Mouse (Mus musculus): ENCODE measurements around the gene Castor2.

Gene Castor2

DNA sequence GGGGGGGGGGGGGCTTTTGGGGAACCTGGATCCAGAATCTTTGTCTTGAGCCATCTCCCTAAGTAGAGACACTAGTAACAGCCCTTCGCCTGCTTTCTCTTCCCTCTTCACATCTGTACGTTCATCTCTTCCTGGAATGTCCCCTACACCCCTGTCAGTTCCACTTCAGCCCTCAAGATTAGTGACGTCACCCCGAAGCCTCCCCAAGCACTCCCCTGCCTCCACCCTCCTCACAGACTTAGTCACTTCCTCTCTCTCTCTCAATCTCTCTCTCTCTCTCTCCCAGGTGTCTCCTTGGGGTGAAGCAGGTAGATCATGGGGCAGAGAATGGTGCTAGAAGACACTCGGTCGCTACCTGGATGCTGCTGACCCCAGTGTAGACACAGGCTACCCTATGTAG is 3.2 kb downstream of the Castor2 start:
- peak; percentile 64 for DNase-seq (ENCODE audit: low read depth)

DNA sequence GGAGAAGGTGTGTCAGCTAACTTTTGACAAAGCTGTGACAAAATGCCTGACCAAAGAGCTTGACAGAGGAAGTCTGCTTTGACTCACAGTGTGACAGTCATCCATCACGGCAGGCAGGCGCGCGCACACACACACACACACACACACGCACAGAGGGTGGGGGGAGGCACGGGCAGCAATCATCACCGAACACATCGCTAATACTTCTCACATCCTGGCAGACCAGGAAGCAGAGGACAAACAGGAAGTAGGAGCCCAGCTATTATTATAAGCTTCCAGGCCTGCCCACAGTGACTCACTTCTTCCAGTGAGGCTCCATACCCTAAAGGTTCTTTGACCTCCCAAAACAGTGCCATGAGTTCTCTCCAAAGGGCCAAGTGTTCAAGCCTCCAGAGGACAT is 6.3 kb downstream of the Castor2 start:
- peak; percentile 43 for DNase-seq (ENCODE audit: low read depth)

DNA sequence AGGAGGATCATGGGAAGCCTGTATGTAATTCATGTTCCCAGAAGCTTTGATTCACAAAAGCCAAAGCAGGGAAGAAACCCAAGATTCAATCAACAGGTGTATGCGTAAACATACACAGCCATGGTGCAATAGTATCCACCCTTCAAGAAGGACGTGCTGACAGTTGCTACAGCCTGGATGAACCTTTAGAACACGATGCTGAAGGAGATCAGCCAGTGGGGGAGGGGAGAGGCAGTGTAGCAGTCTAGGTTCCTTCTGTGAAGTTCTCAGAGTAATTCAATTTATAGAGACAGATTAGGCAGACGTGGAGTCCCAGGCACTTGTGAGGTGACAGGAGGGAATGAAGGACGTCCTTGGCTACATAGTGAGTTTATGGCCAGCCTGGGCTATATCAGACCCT is 15.5 kb downstream of the Castor2 start:
- no peak for DNase-seq (ENCODE audit: low read depth)

DNA sequence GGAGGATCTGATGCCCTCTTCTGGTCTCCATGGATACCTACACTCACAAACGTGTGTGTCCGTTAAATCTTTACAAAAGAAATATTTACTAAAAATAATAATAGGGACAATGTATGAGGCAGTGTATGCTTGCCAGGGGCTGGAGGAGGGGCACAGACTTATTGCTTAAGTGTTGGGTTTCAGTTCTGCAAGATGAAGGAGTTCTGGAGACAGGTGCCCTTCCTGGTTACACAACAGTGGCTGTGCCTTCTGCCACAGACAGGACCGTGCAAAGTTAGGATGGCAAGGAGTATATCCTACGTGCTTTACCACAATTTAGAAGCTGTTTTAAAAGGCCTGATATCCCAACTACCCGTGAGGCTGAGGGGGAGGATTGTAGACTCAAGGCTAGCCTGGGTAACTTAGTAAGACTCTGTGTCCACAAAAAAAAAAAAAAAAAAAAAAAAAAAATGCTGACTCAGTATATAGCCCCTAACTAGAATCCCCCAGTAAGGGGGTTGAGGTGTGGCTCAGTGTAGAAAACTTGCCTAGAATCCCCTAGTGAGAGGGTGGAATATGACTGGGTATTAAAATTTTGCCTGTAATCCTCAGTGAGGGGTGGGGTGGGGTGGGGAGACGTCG is 16.2 kb downstream of the Castor2 start:
- DNase-seq (ENCODE audit: low read depth): no peak

DNA sequence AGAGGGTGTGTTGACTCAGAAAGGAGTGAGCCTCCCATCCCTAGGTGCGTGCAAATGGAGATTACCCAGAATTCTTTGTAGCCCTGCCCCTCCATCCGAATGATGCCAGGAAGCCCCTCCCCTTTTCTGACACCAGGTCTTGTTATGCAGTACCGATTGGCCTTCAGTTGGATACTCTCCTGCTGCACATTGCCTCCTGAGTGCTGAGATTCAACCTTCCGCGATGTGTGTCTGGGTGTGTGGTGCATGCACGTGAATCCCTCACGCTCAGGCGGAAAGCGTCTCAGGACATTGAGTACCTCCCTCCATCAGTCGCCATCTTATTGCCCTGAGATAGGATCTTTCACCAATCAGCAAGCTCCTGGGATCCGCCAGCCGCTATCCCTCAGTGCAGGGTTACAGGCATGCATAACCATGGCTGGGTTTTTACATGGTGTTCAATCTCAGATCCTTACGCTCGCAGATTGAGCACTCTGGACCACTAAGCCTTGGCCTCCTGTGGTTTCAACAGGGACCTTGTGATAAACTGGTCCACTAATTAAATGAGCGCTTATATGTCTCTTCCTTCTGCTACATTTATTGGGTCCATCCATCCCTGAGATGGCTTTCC is 19.4 kb downstream of the Castor2 start:
- no peak for DNase-seq (ENCODE audit: low read depth)

DNA sequence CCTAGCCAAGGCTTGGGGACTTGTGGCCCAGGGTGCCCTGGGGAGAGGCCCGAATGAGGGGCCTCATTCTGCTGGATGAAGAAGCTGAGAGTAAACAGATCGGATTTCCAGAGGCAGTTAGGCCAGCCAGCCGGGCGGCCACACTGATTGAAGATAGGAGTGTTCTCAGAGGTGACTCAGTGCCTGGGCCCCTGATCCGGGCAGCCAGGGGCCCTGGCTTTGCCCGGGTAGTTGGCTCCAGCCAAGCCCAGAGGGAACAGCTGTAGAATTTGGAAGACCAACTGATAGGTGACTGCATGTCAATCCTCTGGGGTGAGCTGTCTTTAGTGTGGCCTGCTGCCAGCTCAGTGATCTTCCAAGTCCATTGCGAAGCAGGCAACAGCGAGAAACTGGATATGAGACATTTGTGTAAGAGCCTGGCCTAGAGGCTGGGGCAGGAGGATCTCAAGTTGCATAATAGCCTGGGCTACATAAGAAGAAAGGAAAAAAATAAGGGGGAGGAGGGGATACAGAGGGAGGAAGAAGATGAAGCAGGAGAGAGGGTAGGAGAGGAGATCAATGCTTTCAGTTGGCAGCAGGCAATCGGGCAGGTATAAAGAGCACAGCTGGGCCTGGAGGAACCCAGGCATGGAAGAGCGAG is 20.1 kb downstream of the Castor2 start:
- DNase-seq (ENCODE audit: low read depth): no peak

DNA sequence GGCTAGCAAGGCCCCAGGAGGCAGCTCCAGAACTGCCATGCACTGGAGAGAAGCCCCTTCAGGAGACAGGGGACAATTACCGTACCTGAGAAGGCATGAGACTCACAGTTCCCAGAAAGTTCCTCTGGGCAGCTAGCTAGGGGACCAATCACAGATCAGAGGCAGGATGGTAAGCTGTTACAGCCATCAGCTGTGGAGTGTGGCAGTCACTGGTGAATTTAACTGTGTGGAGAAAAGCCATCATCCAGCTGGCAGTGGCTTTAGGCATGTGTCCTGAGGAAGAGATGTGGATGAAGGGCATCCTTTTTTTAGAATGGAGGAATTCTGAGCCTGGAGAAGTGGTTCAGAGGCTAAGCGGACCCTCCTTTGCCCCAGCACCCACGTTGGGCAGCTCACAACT is 20.6 kb downstream of the Castor2 start:
- DNase-seq (ENCODE audit: low read depth): no peak

DNA sequence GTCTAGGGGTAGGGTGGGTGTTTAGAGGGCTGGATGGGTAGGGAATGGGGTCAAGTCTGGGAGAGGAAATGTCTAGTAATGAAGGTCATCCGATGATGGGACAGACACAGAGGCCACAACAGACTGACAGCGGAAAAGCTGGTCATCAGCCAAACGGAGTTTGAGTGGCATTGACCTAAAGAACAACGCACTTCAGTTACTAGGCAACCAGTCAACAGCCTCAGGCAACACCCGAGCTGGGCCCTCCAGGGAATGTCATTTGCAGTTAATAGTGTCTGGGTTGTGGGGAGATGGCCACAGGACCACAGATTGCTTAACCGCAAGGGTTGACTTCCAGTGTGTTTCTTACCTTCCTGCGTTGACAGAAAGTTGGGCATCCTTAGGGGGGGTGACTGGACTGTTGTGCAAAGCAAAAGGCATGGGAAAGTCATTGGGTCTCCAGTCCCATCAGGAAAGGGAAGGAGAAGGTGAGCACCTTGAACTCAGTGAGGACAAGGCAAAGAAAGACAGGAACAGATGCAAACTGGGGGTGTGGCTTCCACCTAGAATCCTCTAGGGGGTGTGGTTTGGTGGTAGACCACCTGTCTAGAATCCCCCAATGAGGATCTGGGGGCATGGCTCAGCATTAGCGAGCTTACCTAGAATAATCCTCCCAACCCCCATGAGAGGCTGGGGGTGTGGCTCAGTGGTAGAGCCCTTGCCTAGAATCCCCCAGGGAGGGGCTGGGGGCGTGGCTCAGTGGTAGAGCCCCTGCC is 21.8 kb downstream of the Castor2 start:
- DNase-seq (ENCODE audit: low read depth): no peak

DNA sequence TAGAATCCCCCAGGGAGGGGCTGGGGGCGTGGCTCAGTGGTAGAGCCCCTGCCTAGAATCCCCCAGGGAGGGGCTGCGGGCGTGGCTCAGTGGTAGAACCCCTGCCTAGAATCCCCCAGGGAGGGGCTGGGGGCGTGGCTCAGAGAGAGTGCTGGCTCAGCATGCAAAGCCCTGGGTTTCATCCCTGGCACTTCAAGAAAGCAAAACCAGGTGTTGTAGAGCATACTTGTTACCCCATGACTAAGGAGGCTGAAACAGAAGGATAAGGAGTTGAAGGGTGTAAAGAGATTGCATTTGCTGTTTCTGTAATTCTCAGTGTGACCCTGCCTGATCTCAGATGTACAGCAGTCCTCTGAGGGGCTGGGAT is 22.4 kb downstream of the Castor2 start:
- DNase-seq (ENCODE audit: low read depth): no peak

DNA sequence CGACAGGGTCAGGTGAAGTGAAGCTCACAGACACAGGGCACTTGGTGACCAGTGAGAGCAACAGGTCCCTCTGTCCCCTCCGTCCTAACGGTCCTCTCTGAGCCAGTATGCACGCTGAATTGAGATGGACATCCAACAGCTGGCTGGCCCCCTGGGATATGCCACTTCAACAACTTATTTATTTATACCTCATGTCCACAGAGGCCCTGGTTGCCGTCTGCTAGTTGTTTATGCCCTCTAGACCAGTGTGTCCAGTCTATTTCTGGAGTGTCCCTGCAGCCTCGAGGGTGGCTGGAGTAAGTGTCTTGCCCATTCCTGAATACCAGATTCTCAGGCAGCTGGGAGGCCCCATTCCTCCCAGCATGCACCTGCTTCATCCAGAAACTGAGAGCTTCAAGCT is 24.3 kb downstream of the Castor2 start:
- no peak for DNase-seq (ENCODE audit: low read depth)

DNA sequence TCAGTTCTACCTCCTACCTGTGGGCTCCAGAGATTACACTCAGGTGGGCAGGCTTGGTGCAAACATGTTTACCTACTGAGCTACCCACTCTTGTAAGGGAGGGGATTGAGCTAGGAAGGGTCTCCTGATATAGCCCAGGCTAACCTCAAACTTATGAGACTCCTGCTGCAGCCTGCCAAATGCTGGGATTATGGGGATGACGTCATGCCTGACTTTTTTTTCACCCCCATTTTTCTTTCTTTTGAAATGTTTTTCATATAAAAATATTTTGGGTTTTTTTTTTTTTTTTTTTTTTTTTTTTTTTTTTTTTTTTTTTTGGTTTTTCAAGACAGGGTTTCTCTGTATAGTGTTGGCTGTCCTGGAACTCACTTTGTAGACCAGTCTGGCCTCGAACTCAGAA is 26.7 kb downstream of the Castor2 start:
- no peak for DNase-seq (ENCODE audit: low read depth)

DNA sequence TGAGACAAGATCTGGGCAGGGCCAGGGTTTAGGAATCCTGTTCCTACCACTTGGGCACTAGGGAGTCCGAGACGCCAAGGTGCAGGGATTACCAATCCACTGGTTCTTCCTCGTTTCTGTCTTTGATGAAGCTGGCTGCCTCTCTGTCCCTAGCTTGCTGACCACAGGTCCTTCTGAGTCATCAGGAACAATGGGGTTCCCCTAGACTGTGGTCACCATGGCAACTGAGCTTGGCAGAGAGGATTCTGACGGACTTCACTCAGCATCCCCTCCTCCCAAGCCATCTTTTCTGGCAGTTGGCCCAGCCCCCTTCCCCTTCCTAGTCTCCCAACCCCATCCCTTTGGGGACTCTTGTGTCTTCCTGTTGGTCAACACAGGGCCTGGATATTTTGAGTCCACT is 32.1 kb downstream of the Castor2 start:
- no peak for DNase-seq (ENCODE audit: low read depth)

DNA sequence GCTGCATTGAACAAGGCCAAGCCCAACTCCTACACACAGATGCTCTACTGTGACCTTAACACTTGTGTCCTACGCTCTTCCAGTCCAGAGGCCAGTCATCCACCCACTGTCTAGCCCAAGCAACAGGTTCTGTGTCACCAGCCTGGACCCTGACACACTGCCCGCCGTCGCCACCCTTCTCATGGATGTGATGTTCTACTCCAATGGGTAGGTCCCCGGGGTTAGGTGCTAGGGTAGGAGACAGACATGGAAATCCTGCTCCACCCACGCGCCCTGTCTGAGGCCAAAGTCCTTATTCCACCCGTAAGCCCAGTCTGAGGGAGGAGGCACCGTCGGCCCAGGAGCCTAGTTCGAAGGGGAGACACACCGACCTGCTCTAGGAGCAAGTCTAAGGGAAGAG is 36.5 kb downstream of the Castor2 start:
- no peak for DNase-seq (ENCODE audit: low read depth)

DNA sequence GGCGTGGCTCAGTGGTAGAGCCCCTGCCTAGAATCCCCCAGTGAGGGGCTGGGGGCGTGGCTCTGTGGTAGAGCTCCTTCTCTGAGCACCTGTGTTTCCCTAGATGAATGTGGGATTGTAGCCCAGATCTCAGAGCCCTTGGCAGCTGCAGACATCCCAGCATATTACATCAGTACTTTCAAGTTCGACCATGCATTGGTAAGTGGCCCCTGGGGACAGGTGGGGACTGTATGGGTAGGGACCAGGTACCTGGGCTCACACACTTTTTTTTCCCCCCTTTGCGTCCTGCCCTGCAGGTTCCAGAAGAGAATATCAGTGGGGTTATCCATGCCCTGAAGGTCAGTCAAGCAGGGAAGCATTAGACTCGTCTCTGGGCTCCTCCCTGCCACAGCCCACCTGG is 38.4 kb downstream of the Castor2 start:
- no peak for DNase-seq (ENCODE audit: low read depth)

DNA sequence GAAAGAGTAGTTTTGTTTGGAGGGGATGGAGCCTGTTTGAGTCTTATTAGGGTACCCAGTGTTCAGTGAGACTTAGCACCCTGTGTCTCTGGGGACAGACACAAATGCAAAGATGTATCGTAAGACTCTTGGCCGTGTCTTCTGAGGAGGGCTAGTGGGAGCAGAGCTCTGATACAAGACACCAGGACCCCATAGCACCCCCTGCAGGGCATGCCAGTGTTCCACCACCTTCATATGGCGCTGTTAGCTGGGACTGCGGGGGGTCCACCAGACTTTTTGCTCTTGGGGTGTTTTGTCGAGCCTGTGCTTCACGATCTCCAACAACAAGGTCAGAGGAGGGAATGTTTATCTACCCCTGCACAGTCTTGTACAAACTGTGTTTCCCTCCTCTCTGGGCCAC is 39.9 kb downstream of the Castor2 start:
- no peak for DNase-seq (ENCODE audit: low read depth)

DNA sequence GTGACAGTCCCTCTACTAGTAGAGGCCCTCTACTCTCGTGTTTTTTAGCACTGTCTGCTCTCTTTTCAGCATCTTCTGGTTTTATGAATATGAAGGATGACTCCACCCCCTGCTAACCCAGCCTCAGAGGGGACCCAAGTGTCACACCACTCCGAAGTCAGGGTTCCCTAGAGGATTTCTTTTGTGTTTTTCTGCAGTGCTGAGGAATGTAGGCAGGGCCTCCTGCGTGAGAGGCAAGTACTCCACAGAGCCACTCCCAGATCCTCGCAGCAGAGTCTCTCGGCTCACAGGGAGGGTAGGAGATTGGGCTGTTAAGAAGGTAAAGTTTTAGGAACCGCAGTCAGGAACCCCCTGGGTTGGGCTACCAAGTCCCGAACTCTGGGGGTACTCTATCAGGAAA is 41.7 kb downstream of the Castor2 start:
- DNase-seq (ENCODE audit: low read depth): no peak

DNA sequence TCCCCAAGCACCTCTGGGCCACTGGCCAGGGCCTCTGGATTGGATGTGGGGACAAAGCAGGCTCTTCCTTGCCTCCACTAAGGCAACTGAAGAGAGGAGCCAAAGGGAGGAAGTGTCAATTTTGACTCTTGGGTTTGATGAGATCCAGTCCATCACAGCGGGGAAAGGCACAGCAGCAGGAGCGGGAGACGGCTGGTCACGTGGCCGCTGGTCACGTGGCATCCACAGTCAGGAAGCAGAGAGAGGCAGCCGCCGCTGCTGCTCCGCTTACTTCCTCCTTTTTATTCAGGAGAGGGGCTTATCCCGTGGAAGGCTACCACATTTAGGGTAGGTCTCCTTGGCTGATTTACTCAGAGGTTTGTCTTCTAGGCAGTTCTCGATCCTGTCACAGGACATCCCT is 42.9 kb downstream of the Castor2 start:
- no peak for DNase-seq (ENCODE audit: low read depth)

DNA sequence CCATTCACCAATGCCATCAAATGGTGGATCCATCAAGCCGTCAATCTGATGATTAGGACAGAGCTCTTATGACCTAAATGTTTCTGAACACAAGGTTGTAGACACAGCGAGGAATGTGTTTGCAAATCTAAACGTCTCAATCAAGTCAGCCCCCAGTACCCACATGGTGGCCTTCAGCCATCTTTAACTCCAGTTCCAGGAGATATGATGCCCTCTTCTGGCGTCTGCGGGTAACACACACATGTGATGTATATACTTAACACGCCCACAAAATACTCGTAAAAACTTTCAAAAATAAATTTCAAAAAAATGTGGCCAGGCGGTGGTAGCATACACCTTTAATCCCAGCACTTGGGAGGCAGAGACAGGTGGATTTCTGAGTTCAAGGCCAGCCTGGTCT is 45.5 kb downstream of the Castor2 start:
- DNase-seq (ENCODE audit: low read depth): no peak

DNA sequence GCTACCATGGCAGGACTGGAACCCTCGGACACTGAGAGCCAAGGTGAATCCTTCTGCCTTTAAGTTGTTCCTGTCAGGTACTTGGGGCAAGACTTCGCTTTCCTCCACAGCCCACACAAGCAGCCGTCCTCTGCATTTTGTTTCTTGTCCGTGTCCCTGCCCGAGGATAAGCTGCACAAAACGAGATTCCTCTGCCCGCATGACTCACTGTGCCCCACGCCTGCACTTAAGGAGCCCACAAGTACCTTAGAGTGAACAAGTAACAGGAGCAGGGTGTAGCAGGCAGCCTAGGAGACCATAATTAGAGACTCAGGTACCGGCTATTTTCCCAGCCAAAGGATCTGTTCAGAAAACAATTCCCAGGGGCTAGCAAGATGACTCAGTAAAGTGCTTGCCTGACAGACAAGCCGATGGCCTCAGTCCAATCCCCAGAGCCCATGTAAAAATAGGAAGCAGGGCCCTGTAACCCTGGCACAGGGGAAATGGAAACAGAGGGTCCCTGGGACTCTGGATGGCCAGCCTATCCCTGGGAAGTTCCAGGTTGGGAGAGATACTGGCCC is 47.8 kb downstream of the Castor2 start:
- DNase-seq (ENCODE audit: low read depth): no peak

DNA sequence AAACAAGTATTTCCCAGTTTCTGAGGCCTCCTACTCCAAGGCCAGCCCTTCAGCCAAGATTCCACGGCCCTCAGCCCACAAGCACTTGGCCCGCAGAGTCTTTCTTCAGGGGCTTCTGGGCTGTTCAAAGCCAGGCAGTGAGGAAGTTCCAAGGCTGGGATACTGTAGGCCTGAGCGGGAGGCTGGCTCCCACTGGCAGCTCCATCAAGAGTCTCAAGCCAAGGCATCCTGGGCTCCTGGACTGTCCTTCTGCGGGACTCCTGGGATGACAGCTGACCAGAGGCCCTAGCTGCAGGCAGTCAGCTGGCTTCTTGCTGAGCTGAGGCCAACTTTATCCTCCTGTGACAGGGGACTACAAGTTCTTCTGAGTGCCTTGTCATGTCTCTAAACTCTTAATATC is 48.6 kb downstream of the Castor2 start:
- DNase-seq (ENCODE audit: low read depth): no peak

DNA sequence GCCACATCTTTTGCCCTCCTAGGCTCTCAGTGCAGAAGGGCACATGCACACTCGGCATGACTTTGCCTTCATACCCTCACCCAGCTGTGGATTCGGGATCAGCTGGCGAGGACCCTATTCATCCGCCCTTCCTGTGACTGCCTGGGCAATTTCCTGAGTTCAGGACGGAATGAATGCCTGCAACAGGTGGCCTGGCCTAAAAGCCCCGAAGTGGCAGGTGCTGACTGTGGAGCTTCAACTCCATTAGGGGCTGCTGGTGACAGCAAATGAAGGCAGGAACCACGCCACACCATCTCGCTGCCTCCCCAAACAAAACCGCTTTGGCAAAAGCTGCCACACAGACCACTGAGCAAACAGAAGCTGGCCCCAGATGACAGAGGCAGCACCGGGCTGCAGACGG is 52.4 kb downstream of the Castor2 start:
- no peak for DNase-seq (ENCODE audit: low read depth)

DNA sequence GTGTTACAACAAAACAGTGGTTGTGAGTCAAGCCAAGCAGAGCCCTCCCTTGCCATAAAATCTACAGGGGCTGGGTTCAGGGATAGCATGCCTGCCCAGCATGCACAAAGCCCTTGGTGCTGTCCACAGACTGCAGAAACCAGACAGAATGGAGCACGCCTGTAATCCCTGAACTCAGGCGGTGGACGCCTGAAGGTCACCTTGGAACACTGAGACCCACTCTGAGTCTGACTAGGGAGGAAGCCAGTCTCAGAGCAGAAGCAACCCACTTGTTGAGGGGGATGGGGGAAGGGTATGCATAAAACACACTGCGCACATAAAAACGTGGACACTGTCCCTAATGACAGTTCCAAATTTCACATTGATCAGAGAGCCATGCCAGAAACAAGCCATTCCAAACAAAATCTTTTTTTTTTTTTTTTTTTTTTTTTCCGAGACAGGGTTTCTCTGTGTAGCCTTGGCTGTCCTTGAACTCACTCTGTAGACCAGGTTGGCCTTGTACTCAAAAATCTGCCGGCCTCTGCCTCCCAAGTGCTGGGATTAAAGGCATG is 56.5 kb downstream of the Castor2 start:
- no peak for DNase-seq (ENCODE audit: low read depth)

DNA sequence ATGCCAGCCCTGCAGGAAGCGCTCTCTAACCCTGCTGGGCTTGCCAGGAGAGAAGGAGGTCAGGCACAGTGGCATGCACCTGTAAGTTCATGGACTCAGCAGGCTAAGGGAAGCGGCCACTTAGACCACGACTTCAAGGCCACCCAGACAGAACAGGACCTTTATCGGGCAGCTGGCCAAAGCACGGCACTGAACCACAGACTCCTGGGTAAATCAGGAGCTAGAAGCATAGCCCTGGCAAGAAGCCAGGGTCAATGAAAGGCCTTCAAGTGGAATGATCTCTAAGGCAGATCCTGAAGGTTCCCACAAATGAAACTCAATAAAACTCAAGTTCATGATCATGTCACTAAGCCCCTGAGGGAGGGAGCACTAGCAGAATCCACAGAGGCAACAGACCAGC is 65.2 kb downstream of the Castor2 start:
- no peak for DNase-seq (ENCODE audit: low read depth)
